Mouse (Mus musculus) liver, postnatal 0 days (tissue): ENCODE data around the gene Neurog1. TPM values are rescaled to one million over a fixed set of nuclear protein-coding genes. Genes with fewer than 3 reads are reported as not detected.

Source experiments
- ATAC-seq: fragments of 200-750 bp; cut with Nextera tagmentation; 2 replicates; pipeline ENCODE4 v1.8.0; 2017; ENCODE audit warnings: mild to moderate bottlenecking, moderate library complexity
- DNase-seq: peaks from one replicate; pipeline ENCODE4 v3.0.0-alpha.2; 2016
- H3K27ac ChIP-seq: fragments of 300-500 bp; sonication (generic); 2 replicates; pipeline ENCODE4 v1.5.1; 2014; ENCODE audit warnings: antibody characterized with exemption, moderate library complexity, mild to moderate bottlenecking, low read depth
- H3K27me3 ChIP-seq: fragments of 300-500 bp; sonication (generic); 2 replicates; pipeline ENCODE4 v1.6.1; 2014; ENCODE audit warnings: low read length, control low read depth, mixed read lengths; ENCODE audit not compliant: insufficient read depth
- H3K36me3 ChIP-seq: fragments of 300-500 bp; sonication (generic); replicated peaks from 2 replicates; pipeline ENCODE4 v1.6.1; 2014; ENCODE audit warnings: mild to moderate bottlenecking, control low read depth, low read length, moderate library complexity, mixed read lengths; ENCODE audit not compliant: insufficient read depth
- H3K4me1 ChIP-seq: fragments of 300-500 bp; sonication (generic); 2 replicates; pipeline ENCODE4 v1.6.1; 2014; ENCODE audit warnings: antibody characterized with exemption, mild to moderate bottlenecking, control low read depth; ENCODE audit not compliant: insufficient read depth
- H3K4me2 ChIP-seq: fragments of 300-500 bp; sonication (generic); 2 replicates; pipeline ENCODE4 v1.6.1; 2014; ENCODE audit warnings: low read depth, mild to moderate bottlenecking, low read length, moderate library complexity, mixed read lengths
- H3K4me3 ChIP-seq: fragments of 300-500 bp; sonication (generic); 2 replicates; pipeline ENCODE4 v1.5.1; 2014; ENCODE audit warnings: low read depth, low read length
- H3K9ac ChIP-seq: fragments of 300-500 bp; sonication (generic); replicated peaks from 2 replicates; pipeline ENCODE4 v1.6.1; 2014; ENCODE audit warnings: mild to moderate bottlenecking, moderate library complexity
- H3K9me3 ChIP-seq: fragments of 300-500 bp; sonication (generic); 2 replicates; pipeline ENCODE4 v1.6.1; 2016; ENCODE audit warnings: mild to moderate bottlenecking, control low read depth, low read length, mixed read lengths
- CTCF ChIP-seq: sonication (generic); IDR thresholded peaks from 2 replicates; pipeline ENCODE4 v1.5.1; 2016; ENCODE audit warnings: antibody characterized with exemption, low read depth
- EP300 ChIP-seq: IDR thresholded peaks from 2 replicates; pipeline ENCODE4 v1.6.1; 2016; ENCODE audit warnings: antibody characterized with exemption, low read depth, mild to moderate bottlenecking
- WGBS: fragments of 180-500 bp; shearing (Covaris S2); extraction: QIAGEN DNeasy Blood & Tissue Kit; methylation state at CpG from one replicate; pipeline ENCODE4 v1.1.7; 2014; ENCODE audit not compliant: insufficient replicate concordance; 5-methylcytosine and 5-hydroxymethylcytosine counted together
- polyA plus RNA-seq: library from polyadenylated mRNA; unstranded; fragments of >200 nt; fragmentation: Nextera tagmentation; extraction: Ambion mirVana; gene quantifications from 2 replicates; pipeline ENCODE4 v1.2.1, GENCODE M21; 2015

The Neurog1 gene
- not detected in 2 replicates for polyA plus RNA-seq

GRCm38 (mm10) chr13:56251924-56252619 lies at the start of gene Neurog1:
Gene Neurog1, minus strand, starts transcription at chr13:56252163.
- WGBS: under 1% methylated on average over 51 of the region's 65 CpGs
- H3K4me3 ChIP-seq: peak within 1 kb of the TSS; percentile 10; the same call in 1 of the 2 replicates
- ATAC-seq (no peak), DNase-seq (no peak)
- no peaks in the 10 kb centered on the region for H3K4me1 ChIP-seq
- TF ChIP-seq CTCF: no peak
- TF ChIP-seq EP300: no peak
- peaks cover 98% of the 10 kb centered on the region for H3K27me3 ChIP-seq
- no peak within 1 kb of the TSS for H3K4me2 ChIP-seq
- H3K9me3 ChIP-seq: no peaks in the 10 kb centered on the region
- H3K9ac ChIP-seq: no peak within 1 kb of the TSS
- H3K36me3 ChIP-seq: no peaks in the 10 kb centered on the region
- no peak within 1 kb of the TSS for H3K27ac ChIP-seq

- Histone ChIP-seq H3K36me3 (no peaks in the 10 kb centered on the region), H3K4me1 (no peaks in the 10 kb centered on the region; the same call in 1 of the 2 replicates), H3K27ac (no peak overlapping the region), H3K9ac (no peak overlapping the region), H3K4me3 (no peak overlapping the region), H3K27me3 (peaks cover 38% of the 10 kb centered on the region), H3K9me3 (no peaks in the 10 kb centered on the region), H3K4me2 (no peak overlapping the region)
- no peak for TF ChIP-seq EP300
- no peak for TF ChIP-seq CTCF
- DNase-seq (no peak), ATAC-seq (no peak)
- WGBS: 86% methylated on average over 11 of the region's 11 CpGs
Observed at GRCm38 (mm10) chr13:56299336-56299735, 47.4 kb upstream of the Neurog1 start.

GRCm38 (mm10) chr13:56296659-56297020 lies 44.7 kb upstream of the Neurog1 start:
- 7% methylated on average over 8 of the region's 8 CpGs for WGBS
- H3K9me3 ChIP-seq: no peaks in the 10 kb centered on the region
- H3K4me2 ChIP-seq: no peak overlapping the region
- ATAC-seq (no peak), DNase-seq (no peak)
- no peak overlapping the region for H3K4me3 ChIP-seq
- H3K27ac ChIP-seq: no peak overlapping the region
- H3K36me3 ChIP-seq: no peaks in the 10 kb centered on the region
- no peak overlapping the region for H3K9ac ChIP-seq
- H3K4me1 ChIP-seq: no peaks in the 10 kb centered on the region; the same call in 1 of the 2 replicates
- H3K27me3 ChIP-seq: peaks cover 50% of the 10 kb centered on the region
- TF ChIP-seq EP300 (no peak), CTCF (no peak)

DNA sequence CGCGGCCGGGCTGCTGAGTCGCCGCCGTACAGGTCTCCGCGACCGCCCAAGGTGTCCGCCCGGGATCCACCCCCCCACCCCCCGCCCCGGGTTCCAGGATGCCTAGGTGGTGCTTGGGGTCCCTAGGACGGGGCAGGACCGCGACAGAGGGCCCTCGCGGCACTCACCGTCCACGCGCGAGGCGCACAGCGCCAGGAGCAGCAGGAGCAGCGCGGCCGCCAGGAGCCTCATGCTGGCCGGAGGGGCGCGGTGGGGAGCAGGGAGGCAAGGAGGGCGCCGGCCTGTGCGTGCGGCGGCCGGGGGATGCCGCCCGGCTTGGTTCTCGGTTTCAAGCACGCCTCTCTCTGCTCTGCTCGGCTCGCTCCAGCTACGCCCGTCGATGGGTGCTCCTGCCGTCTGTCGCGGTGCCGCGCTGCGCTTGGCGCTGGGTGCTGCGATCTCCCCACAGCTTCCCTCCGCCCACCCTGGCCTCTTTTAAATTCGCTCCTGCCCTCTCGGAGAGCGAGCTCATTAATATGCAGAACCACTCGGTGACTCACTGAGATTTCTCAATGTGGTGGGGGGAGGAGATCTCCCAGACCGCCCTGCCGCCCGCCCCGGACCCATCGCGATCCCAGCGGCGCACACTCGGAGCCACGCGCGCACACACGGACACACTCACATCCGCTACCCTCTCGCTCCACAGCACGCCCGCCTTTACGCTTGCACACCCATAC lies 44.1 kb upstream of the Neurog1 start, which contains the start of gene Cxcl14:
Gene Cxcl14 (minus strand): TSS at position 609 of the 716 bp plus-strand sequence.
- WGBS: 2% methylated on average over 67 of the region's 76 CpGs
- no peak within 1 kb of the TSS for H3K9ac ChIP-seq
- H3K9me3 ChIP-seq: no peaks in the 10 kb centered on the region
- no peak for DNase-seq
- no peaks in the 10 kb centered on the region for H3K36me3 ChIP-seq
- peak within 1 kb of the TSS; percentile 22; the same call in 1 of the 2 replicates for H3K4me2 ChIP-seq
- peaks cover 50% of the 10 kb centered on the region for H3K27me3 ChIP-seq
- H3K27ac ChIP-seq: no peak within 1 kb of the TSS
- TF ChIP-seq CTCF (no peak), EP300 (no peak)
- H3K4me3 ChIP-seq: no peak within 1 kb of the TSS; the same call in 1 of the 2 replicates
- no peak for ATAC-seq
- H3K4me1 ChIP-seq: no peaks in the 10 kb centered on the region; the same call in 1 of the 2 replicates

GRCm38 (mm10) chr13:56295586-56295942 lies 43.6 kb upstream of the Neurog1 start:
- no peak overlapping the region; the same call in 1 of the 2 replicates for H3K4me3 ChIP-seq
- 0 out of 2 replicates have a peak overlapping the region, but pooled peaks have one; percentile 22 for H3K4me2 ChIP-seq
- H3K27me3 ChIP-seq: peaks cover 50% of the 10 kb centered on the region

GRCm38 (mm10) chr13:56294908-56295307 lies 42.9 kb upstream of the Neurog1 start:
- Histone ChIP-seq H3K4me1 (no peaks in the 10 kb centered on the region; the same call in 1 of the 2 replicates), H3K36me3 (no peaks in the 10 kb centered on the region), H3K9me3 (no peaks in the 10 kb centered on the region), H3K27ac (no peak overlapping the region), H3K27me3 (peaks cover 50% of the 10 kb centered on the region), H3K4me3 (no peak overlapping the region), H3K9ac (no peak overlapping the region), H3K4me2 (no peak overlapping the region)
- WGBS: 7% methylated on average over 10 of the region's 10 CpGs
- no peak for DNase-seq
- no peak for ATAC-seq
- TF ChIP-seq EP300: no peak
- TF ChIP-seq CTCF: no peak

More at GRCm38 (mm10) chr13:56295586-56295942, 43.6 kb upstream of the Neurog1 start:
- H3K36me3 ChIP-seq: no peaks in the 10 kb centered on the region
- 2% methylated on average over 13 of the region's 13 CpGs for WGBS
- DNase-seq (no peak), ATAC-seq (no peak)
- H3K9me3 ChIP-seq: no peaks in the 10 kb centered on the region
- H3K4me1 ChIP-seq: no peaks in the 10 kb centered on the region; the same call in 1 of the 2 replicates
- no peak overlapping the region for H3K9ac ChIP-seq
- H3K27ac ChIP-seq: no peak overlapping the region
- TF ChIP-seq CTCF (no peak), EP300 (no peak)
